Mouse (Mus musculus) mouse embryonic stem cell (cell line): ENCODE results near the gene Slc22a18.
"Not testable (repeated sequence)": the region's sequence is repeated elsewhere in the genome, so short reads cannot be mapped to it uniquely, and the experiment has no call there.

ENCODE experiments used
- in situ Hi-C, 2 experiments: fragments of 300-500 bp; cut with MboI; formaldehyde crosslinking; loops; 1 replicate in 1 of 2; 3 replicates in 1 of 2; pipeline ENCODE4 v1.14.3; 2019 to 2020; ENCODE audit warnings: low sequenced_read_pairs in 2 of 2, low pct_unique_long_range_greater_than_20kb in 1 of 2, mixed read lengths in 1 of 2; ENCODE audit not compliant: unreplicated experiment in 1 of 2

Slc22a18 gene

DNA sequence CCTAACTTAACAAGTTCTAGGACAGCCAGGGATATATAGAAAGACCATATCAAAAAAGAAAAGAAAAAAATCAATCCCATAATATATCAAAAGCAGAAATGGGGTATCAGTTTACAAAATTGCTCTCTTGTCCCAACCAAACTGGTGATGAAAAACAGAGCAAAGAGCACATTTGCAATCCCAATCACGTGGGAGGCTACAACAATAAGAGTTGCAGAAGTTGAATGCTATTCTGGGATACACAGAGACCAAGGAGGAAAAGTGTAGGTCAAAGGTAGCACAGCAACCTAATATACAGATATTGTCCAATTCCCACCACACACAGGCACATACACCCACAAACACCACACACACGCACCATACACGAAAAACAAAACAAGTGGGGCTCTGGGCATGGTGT lies 62.7 kb downstream of the Slc22a18 start:
- in situ Hi-C loops: no loop called here

DNA sequence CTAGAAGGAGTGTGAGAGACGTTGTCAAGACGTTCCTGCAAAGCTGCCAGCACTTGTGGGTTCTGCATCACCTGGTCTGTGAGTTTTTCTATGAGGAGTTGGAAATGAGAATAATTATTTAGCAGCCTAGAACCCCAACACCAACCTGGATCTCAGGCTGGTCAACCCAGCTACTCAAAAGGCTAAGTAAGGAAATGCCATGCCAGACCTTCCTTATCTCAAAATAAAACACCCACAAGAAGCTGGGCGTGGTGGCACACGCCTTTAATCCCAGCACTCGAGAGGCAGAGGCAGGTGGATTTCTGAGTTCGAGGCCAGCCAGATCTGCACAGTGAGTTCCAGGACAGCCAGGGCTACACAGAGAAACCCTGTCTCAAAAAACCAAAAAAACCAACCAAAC lies 64.7 kb downstream of the Slc22a18 start:
- in situ Hi-C loops: not testable (repeated sequence)

DNA sequence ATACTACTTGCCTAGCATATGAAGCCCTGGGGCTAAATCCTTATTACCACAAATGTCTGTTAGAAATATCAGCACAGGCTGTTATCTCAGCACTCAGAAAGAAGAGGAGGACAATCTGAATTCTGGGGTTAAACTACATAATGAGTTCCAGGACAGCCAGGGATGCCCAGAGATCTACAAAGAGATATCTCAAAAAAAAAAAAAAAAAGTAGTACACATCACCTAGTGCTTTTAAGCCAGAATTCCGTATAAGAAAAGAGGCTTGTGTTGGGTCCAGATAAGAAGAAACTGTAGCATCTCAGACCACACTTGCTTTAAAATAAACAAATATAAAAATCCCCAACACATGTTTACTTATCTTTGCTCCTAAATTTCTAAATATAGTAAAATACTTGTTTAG lies 65.1 kb downstream of the Slc22a18 start:
- in situ Hi-C loops: no loop called here

DNA sequence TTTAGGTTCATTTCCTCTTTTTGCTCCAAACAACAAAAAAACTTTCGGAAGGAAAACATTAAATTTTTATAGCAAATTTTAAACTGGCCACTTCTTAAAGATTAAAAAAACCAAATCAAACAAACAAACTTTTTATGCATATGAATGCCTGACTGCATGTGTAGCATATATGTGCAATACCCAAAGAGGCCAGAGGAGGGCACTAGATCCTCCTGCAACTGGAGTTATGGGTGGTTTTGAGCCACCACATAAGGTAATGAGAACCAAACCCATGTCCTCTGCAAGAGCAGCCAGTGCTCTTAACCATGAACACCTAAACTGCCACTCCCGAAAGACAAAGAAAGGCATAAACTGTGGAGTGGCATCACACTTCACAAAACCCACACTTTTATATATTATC lies 70.8 kb downstream of the Slc22a18 start:
- in situ Hi-C loops: no loop called here

DNA sequence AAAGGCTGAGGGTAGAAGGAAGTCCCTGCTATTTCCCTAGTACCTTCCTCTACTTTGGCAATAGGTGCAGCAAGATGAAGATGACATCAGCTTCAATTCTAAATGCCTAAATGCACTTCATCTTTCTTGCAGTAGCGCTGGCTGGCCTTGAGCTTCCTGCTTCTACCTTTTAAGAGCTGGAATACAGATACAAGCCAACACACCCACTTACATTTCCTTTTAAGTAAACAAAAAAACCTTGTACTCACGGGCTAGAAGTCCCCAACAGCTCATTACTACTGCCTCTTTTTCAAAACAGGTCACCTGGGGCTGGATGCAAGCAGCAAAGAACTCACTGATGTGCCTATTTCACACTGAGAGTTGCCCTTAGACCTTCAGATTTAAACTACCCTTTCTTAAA lies 73.0 kb downstream of the Slc22a18 start:
- in situ Hi-C loops: no loop called here

DNA sequence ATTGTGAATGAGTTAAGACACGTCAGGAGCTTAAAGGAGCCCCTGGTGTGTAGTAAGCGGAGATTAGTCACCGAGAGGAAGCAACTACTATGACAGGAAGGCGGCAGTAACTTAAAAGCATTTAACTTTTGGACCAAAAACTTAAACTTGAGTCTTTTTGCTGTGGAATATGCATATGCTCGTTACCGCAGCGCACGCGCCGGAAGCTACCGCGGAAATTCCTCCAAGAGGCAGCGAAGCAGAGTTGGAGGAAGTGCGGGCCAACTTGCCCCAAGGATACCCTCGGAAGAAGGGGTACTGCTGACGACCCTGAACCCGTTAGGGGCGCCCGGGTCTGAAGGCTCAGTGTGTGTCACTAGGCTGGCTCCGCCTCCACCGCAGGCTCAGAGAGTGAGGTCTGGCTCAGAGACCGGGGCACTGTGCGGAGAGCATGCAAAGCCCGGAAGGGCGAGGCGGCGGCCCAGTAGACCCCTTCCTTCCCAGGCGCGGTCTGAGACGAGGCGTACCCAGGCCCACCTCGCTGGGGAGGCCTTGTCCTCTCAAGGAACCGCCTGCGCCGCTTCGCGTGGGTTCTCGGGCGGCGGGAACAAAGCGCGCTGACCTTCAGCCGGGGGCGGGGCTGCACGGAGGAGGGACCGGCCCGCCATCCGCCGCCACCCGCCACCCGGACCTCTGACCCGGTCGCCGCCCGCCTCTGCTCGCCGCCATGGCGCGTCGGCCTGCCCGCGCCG lies 74.9 kb downstream of the Slc22a18 start:
- in situ Hi-C loops: no loop called here
